Mouse (Mus musculus): Measurements from ENCODE around the gene Dynlt1c. TPM values are rescaled to one million over a fixed set of nuclear protein-coding genes. Genes with fewer than 3 reads are reported as not detected.
"Not testable (repeated sequence)": the region's sequence is repeated elsewhere in the genome, so short reads cannot be mapped to it uniquely, and the experiment has no call there.

Gene Dynlt1c
- polyA plus RNA-seq, 1 experiment from 2014 or later: 84.8 TPM

- not testable (repeated sequence) for H3K4me1 ChIP-seq; ATAC-seq (replicated peaks); H3K9me3 ChIP-seq; H3K4me3 ChIP-seq; H3K27ac ChIP-seq; H3K36me3 ChIP-seq (replicated peaks); H3K4me2 ChIP-seq; H3K9ac ChIP-seq; H3K27me3 ChIP-seq (replicated peaks)
- WGBS: 92% methylated on average over 4 of the region's 4 CpGs
Observed at GRCm38 (mm10) chr17:6645668-6646067, 44.2 kb downstream of the Dynlt1c start.

GRCm38 (mm10) chr17:6646841-6647240, 45.4 kb downstream of the Dynlt1c start:
- H3K4me3 ChIP-seq; H3K27me3 ChIP-seq (replicated peaks); H3K4me1 ChIP-seq; H3K9me3 ChIP-seq; H3K36me3 ChIP-seq (replicated peaks); ATAC-seq (replicated peaks); H3K27ac ChIP-seq; H3K4me2 ChIP-seq; H3K9ac ChIP-seq: not testable (repeated sequence)
- 95% methylated on average over 8 of the region's 8 CpGs for WGBS

- not testable (repeated sequence) for H3K4me2 ChIP-seq; ATAC-seq (replicated peaks); H3K4me3 ChIP-seq; H3K27ac ChIP-seq; H3K9me3 ChIP-seq; H3K36me3 ChIP-seq (replicated peaks); H3K4me1 ChIP-seq; H3K27me3 ChIP-seq (replicated peaks); H3K9ac ChIP-seq
- 91% methylated on average over 3 of the region's 3 CpGs for WGBS
Observed at GRCm38 (mm10) chr17:6647452-6647851, 46.0 kb downstream of the Dynlt1c start.

DNA sequence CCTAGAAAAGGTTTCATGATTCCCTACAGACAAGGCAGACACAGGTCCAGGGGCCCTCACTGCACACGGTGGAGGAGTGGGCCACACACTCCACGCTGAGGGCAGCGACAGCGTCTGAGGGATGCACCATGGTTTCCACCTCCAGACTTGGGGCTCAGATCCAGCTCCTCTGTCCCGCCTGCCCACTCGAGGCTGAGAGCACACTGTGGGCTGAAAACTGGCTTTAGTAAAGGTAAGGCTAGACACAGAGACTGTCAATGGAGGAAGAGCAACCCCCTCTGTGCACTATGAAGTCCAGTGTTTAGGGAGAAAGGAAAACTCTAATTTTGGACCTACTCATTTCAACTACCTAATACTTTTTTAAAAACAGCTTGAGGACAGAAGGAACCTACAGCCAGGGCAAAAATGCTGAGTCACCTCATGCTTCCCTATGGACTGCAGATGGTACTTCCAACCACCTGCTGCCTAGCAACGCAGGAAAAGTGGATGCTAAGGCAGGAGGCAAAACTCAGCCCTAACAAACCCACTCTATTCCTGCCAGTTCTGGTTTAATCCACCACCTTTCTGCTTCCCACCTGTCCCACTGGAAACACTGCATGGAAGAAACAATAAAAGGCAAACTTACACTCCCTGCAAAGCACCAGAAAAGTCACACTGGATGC, 49.6 kb downstream of the Dynlt1c start:
- not testable (repeated sequence) for ATAC-seq (replicated peaks); H3K27ac ChIP-seq
- 84% methylated on average over 6 of the region's 7 CpGs for WGBS

DNA sequence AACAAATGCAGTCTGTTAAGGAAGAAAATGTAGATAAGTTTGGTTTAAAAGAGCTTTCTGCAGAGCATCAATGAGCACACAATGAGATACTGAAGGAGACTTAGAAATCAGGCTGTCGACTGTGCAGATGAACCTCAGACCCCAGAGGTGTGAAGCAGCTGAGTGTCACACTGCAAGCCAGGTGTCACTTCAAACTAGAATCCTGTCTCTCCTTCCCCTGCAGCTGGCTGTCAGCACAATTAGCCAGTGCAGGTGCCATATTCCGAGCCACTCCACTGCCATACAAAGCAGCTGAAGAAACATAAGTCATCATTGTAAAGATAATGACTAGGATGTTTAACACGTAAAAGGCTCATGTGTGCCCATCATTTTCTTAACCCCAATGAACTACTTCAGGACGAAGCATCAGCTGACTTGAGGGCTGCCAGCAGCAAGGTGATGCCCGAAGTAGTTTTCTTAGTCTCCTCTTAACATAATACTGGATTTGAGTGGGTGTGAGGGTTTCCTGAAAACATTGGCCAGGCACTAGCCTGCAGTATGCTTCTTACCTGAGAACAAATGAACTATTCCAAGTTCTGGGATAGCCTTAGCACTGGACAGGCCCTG, 52.0 kb downstream of the Dynlt1c start:
- not testable (repeated sequence) for H3K9ac ChIP-seq; H3K4me3 ChIP-seq; H3K9me3 ChIP-seq; H3K4me1 ChIP-seq; H3K36me3 ChIP-seq (replicated peaks); H3K27me3 ChIP-seq (replicated peaks); H3K27ac ChIP-seq; ATAC-seq (replicated peaks); H3K4me2 ChIP-seq
- 88% methylated on average over 5 of the region's 5 CpGs for WGBS

More for the DNA sequence above, 49.6 kb downstream of the Dynlt1c start:
- not testable (repeated sequence) for H3K36me3 ChIP-seq (replicated peaks); H3K27me3 ChIP-seq (replicated peaks); H3K4me3 ChIP-seq; H3K9me3 ChIP-seq; H3K4me1 ChIP-seq; H3K4me2 ChIP-seq; H3K9ac ChIP-seq

DNA sequence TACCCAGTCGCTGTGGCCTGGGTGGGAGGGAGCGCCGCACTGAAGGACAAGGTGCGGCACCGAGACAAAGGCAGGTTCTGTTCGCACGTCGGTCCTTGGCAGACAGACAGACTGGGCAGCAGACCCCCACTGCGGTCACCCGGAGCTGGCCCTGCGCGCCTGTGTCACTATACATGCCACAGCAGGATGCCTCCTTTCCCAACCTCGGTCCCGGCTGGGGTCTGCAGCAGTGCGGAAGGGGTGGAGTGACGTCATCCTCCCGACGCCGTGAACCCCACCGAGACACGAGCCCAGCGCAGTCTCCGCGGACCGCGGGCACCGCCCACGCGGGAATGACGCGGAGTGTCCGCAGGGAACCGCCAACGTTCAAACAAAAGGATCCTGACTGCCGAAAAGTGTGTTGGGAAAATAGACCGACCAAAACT, 53.6 kb downstream of the Dynlt1c start:
- ATAC-seq (replicated peaks): peak; percentile 96
- peak overlapping the region; percentile 47 for H3K9ac ChIP-seq
- peak overlapping the region; percentile 48 for H3K4me2 ChIP-seq
- peak overlapping the region; percentile 92 for H3K27ac ChIP-seq
- 1% methylated on average over 36 of the region's 36 CpGs for WGBS
- peak overlapping the region; percentile 45 for H3K4me3 ChIP-seq
- not testable (repeated sequence) for H3K4me1 ChIP-seq; H3K9me3 ChIP-seq; H3K36me3 ChIP-seq (replicated peaks); H3K27me3 ChIP-seq (replicated peaks)

DNA sequence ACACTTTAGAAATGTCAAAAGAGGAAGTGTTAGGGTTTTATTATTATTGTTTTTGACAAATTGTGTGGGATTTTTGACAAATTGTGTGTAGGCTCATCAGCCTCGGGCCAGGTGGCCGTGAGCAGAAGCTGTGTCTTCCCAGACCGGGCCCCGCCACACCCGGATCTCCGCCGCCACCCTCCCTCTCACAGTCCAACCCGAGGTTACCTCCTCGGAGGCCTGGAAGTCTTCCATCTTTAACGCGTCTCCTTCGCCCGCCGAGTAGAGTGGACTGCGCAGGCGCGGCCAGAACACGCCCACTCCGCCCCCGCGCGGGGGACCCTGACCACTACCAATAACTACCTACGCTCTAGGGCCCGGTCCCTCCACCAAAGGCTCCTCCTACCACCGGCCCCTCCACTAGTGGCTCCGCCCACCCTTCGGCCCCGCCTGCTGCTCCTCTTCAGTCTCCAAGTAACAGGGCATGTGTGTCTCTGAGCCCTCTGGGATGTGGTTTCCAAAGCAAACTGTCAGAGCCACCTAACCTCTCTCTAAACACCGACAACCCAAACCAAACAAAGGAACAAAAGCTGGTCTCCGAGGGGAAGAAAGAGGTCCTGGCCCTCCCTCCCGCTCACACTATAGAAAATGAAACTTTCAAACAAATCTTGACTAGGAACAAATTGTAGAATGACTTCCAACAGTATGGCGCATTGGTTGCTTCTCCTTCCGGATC, 54.3 kb downstream of the Dynlt1c start, which contains the start of gene Dynlt1f:
Gene Dynlt1f (minus strand): TSS at position 334 of the 715 bp plus-strand sequence.
- peak within 1 kb of the TSS; percentile 92 for H3K27ac ChIP-seq
- H3K27me3 ChIP-seq (replicated peaks); H3K9me3 ChIP-seq; H3K36me3 ChIP-seq (replicated peaks); H3K4me1 ChIP-seq: not testable (repeated sequence)
- peak within 1 kb of the TSS; percentile 47 for H3K9ac ChIP-seq
- 2% methylated on average over 32 of the region's 33 CpGs for WGBS
- peak within 1 kb of the TSS; percentile 48 for H3K4me2 ChIP-seq
- H3K4me3 ChIP-seq: peak within 1 kb of the TSS; percentile 45
- ATAC-seq (replicated peaks): peak; percentile 96

DNA sequence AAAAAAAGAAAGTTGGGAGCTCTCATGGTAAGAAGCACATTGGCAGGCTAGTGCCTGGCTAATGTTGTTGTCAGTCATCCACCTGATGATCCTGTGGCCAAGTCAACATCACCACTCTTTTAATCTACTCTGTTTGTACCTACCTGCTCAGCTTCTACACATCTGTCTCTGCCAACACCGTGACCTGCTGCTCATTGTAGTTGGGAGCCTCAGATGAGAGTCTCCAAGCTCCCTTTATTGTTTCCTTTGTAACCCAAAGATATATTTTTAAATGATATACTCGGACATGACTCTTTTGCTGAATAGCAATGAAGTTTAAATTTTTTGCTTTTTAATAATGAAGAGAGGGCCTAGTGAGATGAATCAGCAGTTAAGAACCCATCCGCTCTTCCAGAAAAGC, 55.0 kb downstream of the Dynlt1c start:
- not testable (repeated sequence) for H3K27me3 ChIP-seq (replicated peaks); H3K9me3 ChIP-seq; H3K4me1 ChIP-seq; H3K4me3 ChIP-seq; H3K27ac ChIP-seq; H3K9ac ChIP-seq; H3K4me2 ChIP-seq; H3K36me3 ChIP-seq (replicated peaks); ATAC-seq (replicated peaks)
- WGBS: 87% methylated on average over 3 of the region's 3 CpGs

GRCm38 (mm10) chr17:6658801-6659200, 57.3 kb downstream of the Dynlt1c start, which contains the start of gene Sytl3:
TSS of gene Sytl3 (plus strand) at chr17:6659093.
- H3K27me3 ChIP-seq (replicated peaks); ATAC-seq (replicated peaks); H3K9ac ChIP-seq; H3K4me2 ChIP-seq; H3K36me3 ChIP-seq (replicated peaks); H3K27ac ChIP-seq; H3K9me3 ChIP-seq; H3K4me1 ChIP-seq; H3K4me3 ChIP-seq: not testable (repeated sequence)
- WGBS: 90% methylated on average over 6 of the region's 7 CpGs

Other genes starting within 250 kb of the Dynlt1c start
- 1,067 and 1,101 TPM in 2 replicates for gene Dynlt1b, start 171.6 kb upstream of the Dynlt1c start, polyA plus RNA-seq (2015; fragmentation: Nextera tagmentation; extraction: Ambion mirVana)
- 253 and 259 TPM in 2 replicates for gene Dynlt1f, start 54.2 kb downstream of the Dynlt1c start, polyA plus RNA-seq (2015; fragmentation: Nextera tagmentation; extraction: Ambion mirVana)
- gene Sytl3, start 57.4 kb downstream of the Dynlt1c start, polyA plus RNA-seq (2015; fragmentation: Nextera tagmentation; extraction: Ambion mirVana): 0.32 and 0.90 TPM in 2 replicates
- gene Ezr, start 181.1 kb downstream of the Dynlt1c start, polyA plus RNA-seq (2015; fragmentation: Nextera tagmentation; extraction: Ambion mirVana): 32.5 and 39.6 TPM in 2 replicates

Data from midbrain, embryonic 15.5 days (tissue).